Mouse (Mus musculus) liver, embryonic 14.5 days (tissue): ENCODE results near the gene Rbfox1. TPM values are rescaled to one million over a fixed set of nuclear protein-coding genes. Genes with fewer than 3 reads are reported as not detected.

Experiments
- ATAC-seq: fragments of 200-750 bp; cut with Nextera tagmentation; 2 replicates; pipeline ENCODE4 v1.8.0; 2017; ENCODE audit warnings: moderate number of reproducible peaks, mild to moderate bottlenecking, moderate library complexity; ENCODE audit not compliant: insufficient read depth
- DNase-seq, 3 experiments: peaks; one replicate each; pipeline ENCODE4 v3.0.0-alpha.2; 2012 to 2013; ENCODE audit warnings: low read depth in 3 of 3, low spot score in 3 of 3
- H3K27ac ChIP-seq: fragments of 300-500 bp; sonication (generic); 2 replicates; pipeline ENCODE4 v1.5.1; 2014; ENCODE audit warnings: moderate library complexity, mild to moderate bottlenecking, control low read depth, inconsistent platforms
- H3K27me3 ChIP-seq: fragments of 300-500 bp; sonication (generic); 2 replicates; pipeline ENCODE4 v1.6.1; 2014; ENCODE audit warnings: mild to moderate bottlenecking, low read length, moderate library complexity; ENCODE audit not compliant: control insufficient read depth, insufficient read depth
- H3K36me3 ChIP-seq: fragments of 300-500 bp; sonication (generic); replicated peaks from 2 replicates; pipeline ENCODE4 v1.6.1; 2014; ENCODE audit warnings: low read depth; ENCODE audit not compliant: control insufficient read depth, insufficient read depth
- H3K4me1 ChIP-seq, 2 experiments: fragments of 200-500 bp in 1 of 2; fragments of 300-500 bp in 1 of 2; sonication (generic) in 1 of 2; replicated peaks; 2 replicates each; pipeline ENCODE4 v1.6.1; 2012 to 2014; ENCODE audit warnings: antibody characterized with exemption in 1 of 2, inconsistent platforms in 1 of 2, low read length in 1 of 2; ENCODE audit not compliant: control insufficient read depth in 2 of 2, insufficient read depth in 2 of 2
- H3K4me2 ChIP-seq: fragments of 300-500 bp; sonication (generic); 2 replicates; pipeline ENCODE4 v1.6.1; 2014; ENCODE audit warnings: low read depth, mild to moderate bottlenecking, control low read depth, moderate library complexity
- H3K4me3 ChIP-seq, 2 experiments: fragments of 200-500 bp in 1 of 2; fragments of 300-500 bp in 1 of 2; sonication (generic) in 1 of 2; 2 replicates each; pipeline ENCODE4 v1.5.1; 2012 to 2014; ENCODE audit warnings: low read depth in 2 of 2, low read length in 2 of 2, mild to moderate bottlenecking in 2 of 2, control low read depth in 1 of 2, inconsistent platforms in 1 of 2, moderate library complexity in 1 of 2; ENCODE audit not compliant: insufficient read depth in 1 of 2
- H3K9ac ChIP-seq: fragments of 300-500 bp; sonication (generic); replicated peaks from 2 replicates; pipeline ENCODE4 v1.6.1; 2014; ENCODE audit warnings: mild to moderate bottlenecking, control low read depth, moderate library complexity
- H3K9me3 ChIP-seq: fragments of 300-500 bp; sonication (generic); 2 replicates; pipeline ENCODE4 v1.6.1; 2016; ENCODE audit warnings: low read length, mixed read lengths; ENCODE audit not compliant: control insufficient read depth
- CTCF ChIP-seq: IDR thresholded peaks from 2 replicates; pipeline ENCODE4 v1.5.1; 2016; ENCODE audit warnings: antibody characterized with exemption, low read depth, control low read depth
- EP300 ChIP-seq: IDR thresholded peaks from 2 replicates; pipeline ENCODE4 v1.6.1; 2016; ENCODE audit warnings: antibody characterized with exemption, low read depth
- WGBS: fragments of 180-500 bp; shearing (Covaris S2); extraction: QIAGEN DNeasy Blood & Tissue Kit; methylation state at CpG from one replicate; pipeline ENCODE4 v1.1.7; 2014; ENCODE audit not compliant: insufficient replicate concordance; 5-methylcytosine and 5-hydroxymethylcytosine counted together
- polyA plus RNA-seq, 2 experiments: library from polyadenylated mRNA; depleted of rRNA in 1 of 2; stranded (reverse) in 1 of 2; unstranded in 1 of 2; fragments of >200 nt; fragmentation: Nextera tagmentation in 1 of 2; extraction: Ambion mirVana in 1 of 2; gene quantifications; 2 replicates each; pipeline versions ENCODE4 v1.2.1 to v1.2.3; 2012 to 2014

Rbfox1 gene
- polyA plus RNA-seq, 2 experiments = 0.02 TPM; not detected in 1

DNA sequence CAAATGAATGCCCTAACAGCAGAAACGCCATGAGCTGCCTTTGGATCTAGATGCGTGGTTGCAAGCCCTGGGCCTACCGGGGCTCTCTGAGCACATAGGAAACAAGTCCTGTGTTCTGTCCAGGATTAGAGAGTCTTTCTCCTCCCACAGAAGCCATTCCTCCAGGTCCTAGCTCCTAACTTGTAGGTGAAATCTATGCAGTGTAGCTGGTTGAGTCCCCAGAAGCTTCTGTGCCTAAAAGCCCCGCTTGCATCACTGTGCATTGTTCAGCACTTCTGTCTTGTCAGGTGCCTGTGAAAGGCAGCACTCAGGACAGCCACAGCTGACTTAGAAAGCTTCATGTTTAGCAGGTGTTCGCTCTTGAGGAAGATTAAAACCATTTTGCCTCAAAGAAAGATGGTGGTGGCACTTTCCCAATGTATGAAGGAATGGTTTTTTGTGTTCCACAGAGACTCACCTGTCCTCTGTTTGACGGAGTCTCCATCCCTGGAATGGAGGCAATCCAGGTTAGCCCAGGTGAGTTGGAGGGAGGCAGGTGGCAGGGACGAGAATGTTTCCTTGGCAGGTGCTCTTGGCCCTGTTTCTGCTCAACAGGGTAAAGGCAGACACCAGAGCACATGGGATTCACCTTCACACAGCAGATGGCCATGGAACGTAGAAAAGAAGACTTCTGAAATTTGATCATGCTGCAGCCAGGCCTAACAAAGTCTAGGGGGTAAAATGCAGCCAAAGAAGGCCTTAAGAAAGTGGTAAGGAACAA lies 1213.0 kb downstream of the Rbfox1 start:
- no peaks in the 10 kb centered on the region for H3K9me3 ChIP-seq
- no peak for ATAC-seq

GRCm38 (mm10) chr16:7099506-7100300 lies 1214.5 kb downstream of the Rbfox1 start:
- Histone ChIP-seq H3K27me3 (no peaks in the 10 kb centered on the region), H3K27ac (no peak overlapping the region), H3K36me3 (no peaks in the 10 kb centered on the region), H3K4me3 (no peak overlapping the region), H3K9ac (no peak overlapping the region), H3K9me3 (no peaks in the 10 kb centered on the region), H3K4me2 (no peak overlapping the region), H3K4me1 (peaks cover 0 to 7% of the 10 kb centered on the region in 2 experiments; a peak in 2 of 4 replicates)
- 57% methylated on average over 11 of the region's 11 CpGs for WGBS
- DNase-seq = peak in 1 of 3 experiments; percentile 7
- no peak for ATAC-seq
- TF ChIP-seq EP300 (no peak), CTCF (no peak)

More for the DNA sequence above, 1213.0 kb downstream of the Rbfox1 start:
- Histone ChIP-seq H3K36me3 (no peaks in the 10 kb centered on the region), H3K4me1 (peaks cover 0 to 7% of the 10 kb centered on the region in 2 experiments; a peak in 2 of 4 replicates), H3K9ac (no peak overlapping the region), H3K4me3 (no peak overlapping the region), H3K27ac (no peak overlapping the region), H3K27me3 (no peaks in the 10 kb centered on the region), H3K4me2 (no peak overlapping the region)
- DNase-seq = no peak
- 62% methylated on average over 8 of the region's 8 CpGs for WGBS
- TF ChIP-seq EP300 (no peak), CTCF (no peak)

- no peak for TF ChIP-seq CTCF
- TF ChIP-seq EP300 = no peak
- ATAC-seq (no peak), DNase-seq (no peak)
- 59% methylated on average over 1 of the region's 1 CpGs for WGBS
- Histone ChIP-seq H3K9ac (no peak overlapping the region), H3K4me1 (peaks cover 0 to 7% of the 10 kb centered on the region in 2 experiments; a peak in 2 of 4 replicates), H3K36me3 (no peaks in the 10 kb centered on the region), H3K4me3 (no peak overlapping the region), H3K27ac (no peak overlapping the region), H3K9me3 (no peaks in the 10 kb centered on the region), H3K27me3 (no peaks in the 10 kb centered on the region), H3K4me2 (no peak overlapping the region)
Observed at GRCm38 (mm10) chr16:7102486-7102885, 1217.3 kb downstream of the Rbfox1 start.

GRCm38 (mm10) chr16:7103301-7103700 lies 1218.1 kb downstream of the Rbfox1 start:
- Histone ChIP-seq H3K4me1 (peaks cover 0 to 7% of the 10 kb centered on the region in 2 experiments; a peak in 2 of 4 replicates), H3K27me3 (no peaks in the 10 kb centered on the region), H3K27ac (no peak overlapping the region), H3K4me2 (no peak overlapping the region), H3K9ac (no peak overlapping the region), H3K4me3 (no peak overlapping the region), H3K9me3 (no peaks in the 10 kb centered on the region), H3K36me3 (no peaks in the 10 kb centered on the region)
- DNase-seq (no peak), ATAC-seq (no peak)
- 47% methylated on average over 5 of the region's 5 CpGs for WGBS
- TF ChIP-seq CTCF = no peak
- no peak for TF ChIP-seq EP300

GRCm38 (mm10) chr16:7106450-7107015 lies 1221.4 kb downstream of the Rbfox1 start:
- no peak overlapping the region for H3K4me2 ChIP-seq
- no peak overlapping the region for H3K4me3 ChIP-seq
- WGBS = 61% methylated on average over 5 of the region's 5 CpGs
- H3K27me3 ChIP-seq = no peaks in the 10 kb centered on the region
- ATAC-seq (no peak), DNase-seq (no peak)
- H3K27ac ChIP-seq = no peak overlapping the region
- H3K4me1 ChIP-seq = no peaks in the 10 kb centered on the region
- H3K36me3 ChIP-seq = no peaks in the 10 kb centered on the region
- no peaks in the 10 kb centered on the region for H3K9me3 ChIP-seq
- TF ChIP-seq CTCF = no peak
- no peak for TF ChIP-seq EP300
- H3K9ac ChIP-seq = no peak overlapping the region
